Mouse (Mus musculus) right cerebral cortex, postnatal 25 days (tissue): ENCODE measurements around the gene Clec18a.
"Not testable (repeated sequence)": the region's sequence is repeated elsewhere in the genome, so short reads cannot be mapped to it uniquely, and the experiment has no call there.

Experiments
- DNase-seq: peaks from one replicate; pipeline ENCODE4 v3.0.0; 2022

Gene Clec18a

GRCm38 (mm10) chr8:111055661-111056060 lies 36.6 kb downstream of the Clec18a start:
- no peak for DNase-seq

- DNase-seq = no peak
These were observed 37.1 kb downstream of the Clec18a start for GRCm38 (mm10) chr8:111055031-111055634.

- DNase-seq = no peak
These were observed 38.3 kb downstream of the Clec18a start for GRCm38 (mm10) chr8:111053827-111054518.

DNA sequence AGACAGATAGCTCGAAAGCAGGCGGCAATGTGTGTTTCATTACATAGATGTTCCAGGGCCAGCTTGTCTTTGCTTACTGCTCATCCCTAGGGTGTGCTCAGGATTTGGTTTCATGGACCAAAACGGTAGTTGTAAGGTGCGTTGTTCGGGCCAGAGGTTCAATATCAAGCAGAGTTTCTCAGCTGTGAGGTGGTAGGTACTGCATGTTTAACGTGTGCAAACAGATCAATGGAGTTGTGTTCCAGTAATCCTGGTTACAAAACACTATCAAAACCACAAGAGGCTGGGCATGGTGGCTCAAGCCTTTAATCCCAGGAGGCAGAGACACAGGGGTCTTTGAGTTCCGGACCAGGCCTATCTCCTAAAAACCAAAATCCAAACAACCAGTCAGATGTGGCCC lies 43.1 kb downstream of the Clec18a start:
- no peak for DNase-seq

- DNase-seq = no peak
These were observed 43.5 kb downstream of the Clec18a start for GRCm38 (mm10) chr8:111048694-111049093.

- DNase-seq = no peak
These were observed 48.1 kb downstream of the Clec18a start for GRCm38 (mm10) chr8:111044003-111044734.

GRCm38 (mm10) chr8:111042546-111042945 lies 49.7 kb downstream of the Clec18a start:
- no peak for DNase-seq

- no peak for DNase-seq
These were observed 55.6 kb downstream of the Clec18a start for GRCm38 (mm10) chr8:111036591-111036990.

- DNase-seq = no peak
These were observed 58.0 kb downstream of the Clec18a start for GRCm38 (mm10) chr8:111034276-111034675.

GRCm38 (mm10) chr8:111033482-111034215 lies 58.6 kb downstream of the Clec18a start:
- peak; percentile 97 for DNase-seq

- no peak for DNase-seq
These were observed 59.3 kb downstream of the Clec18a start, which contains the start of gene Aars for GRCm38 (mm10) chr8:111032916-111033315. Gene Aars (plus strand): TSS chr8:111033144.

- no peak for DNase-seq
These were observed 60.7 kb downstream of the Clec18a start, which contains the start of gene Ddx19b for GRCm38 (mm10) chr8:111031572-111031971. Gene Ddx19b (minus strand): TSS chr8:111031751.

GRCm38 (mm10) chr8:111030045-111030444 lies 62.2 kb downstream of the Clec18a start:
- no peak for DNase-seq

DNA sequence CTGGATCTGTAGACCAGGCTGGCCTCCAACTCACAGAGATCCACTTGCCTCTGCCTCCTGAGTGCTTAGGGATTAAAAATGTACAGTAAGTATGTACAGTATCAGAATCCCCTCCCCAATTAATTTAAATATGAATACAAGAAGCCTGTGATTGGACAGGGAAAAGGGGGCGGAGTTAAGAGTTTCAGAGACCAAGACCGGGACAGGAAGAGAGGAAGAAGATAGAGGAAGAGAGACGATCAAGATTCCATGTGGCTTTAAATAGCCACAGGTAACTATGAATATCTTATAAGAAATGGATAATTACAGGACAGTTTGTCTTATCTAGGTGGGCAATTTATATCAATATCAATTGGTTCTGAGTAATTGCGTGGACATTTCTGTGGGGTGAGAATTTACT lies 62.6 kb downstream of the Clec18a start:
- no peak for DNase-seq

DNA sequence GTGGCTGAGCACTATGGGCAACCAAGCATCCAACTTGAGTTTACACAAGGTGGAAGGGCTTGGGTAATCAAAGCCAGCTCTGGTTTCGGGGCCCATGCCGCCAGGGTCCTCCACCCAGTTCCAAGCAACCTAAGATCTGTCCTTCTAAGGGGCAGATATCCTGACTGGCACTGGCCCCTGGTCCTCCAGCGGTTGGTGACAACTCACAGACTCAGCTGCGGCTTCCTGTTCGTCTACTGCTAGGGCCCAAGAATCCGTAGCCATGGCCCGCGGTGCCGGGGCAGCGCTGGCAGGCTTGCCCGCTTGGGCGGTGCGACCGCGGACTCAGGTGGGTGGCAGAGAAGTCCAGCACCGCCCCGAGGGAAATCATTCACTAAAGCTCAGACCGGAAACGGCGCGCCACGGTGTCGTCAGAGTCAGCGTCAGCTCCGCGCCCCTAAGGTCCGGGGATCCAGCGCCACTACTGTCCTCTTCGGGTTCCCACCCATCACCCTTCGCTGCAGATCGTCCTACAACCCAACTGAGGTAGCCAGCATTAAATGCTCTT lies 64.8 kb downstream of the Clec18a start:
- peak; percentile 91 for DNase-seq

- not testable (repeated sequence) for DNase-seq
These were observed 65.6 kb downstream of the Clec18a start for GRCm38 (mm10) chr8:111026609-111027008.

DNA sequence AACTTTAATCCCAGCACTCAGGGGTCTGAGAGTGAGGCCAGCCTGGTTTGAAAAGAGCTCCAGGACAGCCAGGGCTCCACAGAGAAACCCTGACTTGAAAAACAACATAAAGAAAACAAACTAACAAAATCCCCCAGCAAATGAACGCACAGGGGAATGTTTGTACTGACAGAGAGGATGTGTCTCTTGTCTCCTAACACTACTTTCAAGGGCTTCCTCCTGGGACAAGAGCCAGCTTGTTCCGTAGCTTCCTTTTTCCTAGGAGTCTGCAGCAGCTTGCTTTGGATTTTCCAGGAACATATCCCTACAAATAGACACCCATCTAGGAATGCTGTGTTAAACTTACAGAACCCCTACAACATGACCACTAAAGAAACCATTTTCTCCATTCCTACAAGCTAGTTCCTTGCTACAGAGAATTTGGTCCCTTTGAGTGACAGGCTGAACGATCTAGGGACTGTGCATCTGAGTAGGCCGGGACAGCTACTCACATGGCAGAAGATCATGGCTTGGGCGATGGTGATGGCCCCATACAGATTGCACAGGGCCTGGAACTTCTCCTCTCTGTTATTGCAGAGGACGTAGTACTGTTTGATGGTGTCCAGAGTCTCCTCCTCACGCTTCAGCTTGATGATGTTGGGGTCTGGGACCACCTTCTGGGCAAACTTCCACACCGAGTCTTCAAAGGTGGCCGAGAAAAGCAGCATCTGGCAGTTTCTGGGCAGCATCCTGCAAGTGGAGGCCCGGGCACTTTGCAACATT lies 81.8 kb downstream of the Clec18a start:
- not testable (repeated sequence) for DNase-seq
